Mouse (Mus musculus): Measurements from ENCODE around the gene Mrpl48. TPM values are rescaled to one million over a fixed set of nuclear protein-coding genes. Genes with fewer than 3 reads are reported as not detected.

The Mrpl48 gene
- polyA plus RNA-seq, 1 experiment from 2014 or later, result 52.2 TPM

DNA sequence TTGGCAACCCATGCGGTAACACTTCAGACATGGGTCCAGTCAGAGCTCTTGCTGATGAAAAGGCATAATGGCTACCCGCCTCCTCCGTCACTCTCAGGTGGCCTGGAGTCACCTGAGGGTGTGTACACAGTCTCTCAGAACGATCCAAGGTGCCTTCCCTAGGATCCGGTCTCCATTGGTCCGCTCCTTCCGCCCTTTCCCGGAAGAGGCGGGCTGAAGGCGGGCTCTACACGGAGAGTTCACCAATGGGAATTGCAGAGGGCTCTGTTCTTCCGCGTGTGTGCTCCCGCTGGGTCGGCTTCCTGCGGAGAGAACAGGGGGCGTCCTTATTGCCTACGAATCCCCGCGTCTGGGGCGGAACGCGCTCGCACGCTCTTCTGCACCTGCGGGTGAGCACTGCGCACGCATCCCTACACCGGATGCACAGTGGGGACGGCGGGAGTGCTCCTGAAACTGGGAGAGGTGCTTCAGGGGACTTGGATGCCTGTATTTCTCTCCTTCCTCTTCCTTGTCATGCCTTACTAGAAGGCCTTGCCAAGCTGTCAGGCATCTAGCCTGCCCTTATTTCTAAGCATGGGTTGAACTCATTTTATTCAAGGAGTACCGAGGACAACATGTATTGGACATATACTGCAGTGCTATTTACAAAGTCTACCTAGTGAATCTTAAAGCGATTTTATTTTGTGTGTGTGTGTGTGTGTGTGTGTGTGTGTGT lies 71.1 kb downstream of the Mrpl48 start, which contains the start of gene Coa4:
Gene Coa4 (plus strand): TSS at position 268 of the 715 bp plus-strand sequence.
- no peaks in the 10 kb centered on the region; the same call in 1 of the 2 replicates for H3K36me3 ChIP-seq (ENCODE audit: control insufficient read depth, insufficient read depth, low read length)
- H3K4me2 ChIP-seq (ENCODE audit: low read depth, low read length, severe bottlenecking), result peak within 1 kb of the TSS; percentile 68
- DNase-seq (ENCODE audit: low spot score) (peak; percentile 94), ATAC-seq (replicated peaks; ENCODE audit: low FRiP score) (peak; percentile 98)
- H3K4me3 ChIP-seq (ENCODE audit: low read depth, low read length), result peak within 1 kb of the TSS; percentile 71
- no peaks in the 10 kb centered on the region for H3K4me1 ChIP-seq (replicated peaks; ENCODE audit: control insufficient read depth, insufficient read depth, low read length)
- H3K27me3 ChIP-seq (ENCODE audit: control insufficient read depth, insufficient read depth, low read length), result no peaks in the 10 kb centered on the region
- H3K9ac ChIP-seq (ENCODE audit: low read length), result peak within 1 kb of the TSS; percentile 80
- H3K9me3 ChIP-seq (ENCODE audit: control insufficient read depth, low read length), result no peaks in the 10 kb centered on the region
- WGBS, result under 1% methylated on average over 33 of the region's 33 CpGs
- peak within 1 kb of the TSS; percentile 46; the same call in 1 of the 2 replicates for H3K27ac ChIP-seq (ENCODE audit: low read depth, low read length)

DNA sequence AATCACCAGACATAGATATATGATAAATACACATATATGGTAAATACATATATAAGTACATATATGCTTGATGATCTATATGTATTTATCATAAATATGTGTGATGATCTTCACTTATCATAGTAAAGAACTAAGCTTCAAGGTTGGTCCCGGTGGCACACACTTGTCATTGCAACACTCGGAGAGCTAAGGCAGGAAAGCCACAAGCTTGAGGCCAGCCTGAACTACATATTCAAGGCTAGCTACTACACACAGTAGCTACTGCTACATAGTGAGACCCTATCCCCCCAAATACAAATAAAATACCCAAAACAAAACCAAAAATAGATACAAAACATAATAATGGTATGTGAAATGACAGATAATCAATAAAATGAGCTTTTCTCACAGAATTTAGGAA lies 72.3 kb downstream of the Mrpl48 start:
- H3K4me1 ChIP-seq (replicated peaks; ENCODE audit: control insufficient read depth, insufficient read depth, low read length), result no peaks in the 10 kb centered on the region

DNA sequence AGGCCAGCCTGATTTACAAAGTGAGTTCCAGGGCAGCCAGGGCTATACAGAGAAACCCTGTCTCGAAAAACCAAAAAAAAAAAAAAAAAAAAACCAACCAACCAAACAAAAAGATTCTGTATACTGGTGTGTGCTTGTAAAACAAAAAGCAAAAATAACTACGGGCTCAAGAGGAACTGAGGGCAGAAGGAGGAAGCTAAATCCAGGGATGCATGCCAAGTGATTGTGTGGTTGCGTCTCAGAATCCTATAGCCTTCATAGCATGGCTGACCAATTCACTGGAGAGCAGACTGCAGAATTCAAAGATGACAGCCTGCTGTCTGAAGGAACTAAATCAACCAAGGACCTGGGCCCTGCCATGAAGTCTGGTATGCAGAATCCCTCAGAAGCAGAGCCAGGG lies 73.9 kb downstream of the Mrpl48 start:
- H3K4me1 ChIP-seq (replicated peaks; ENCODE audit: control insufficient read depth, insufficient read depth, low read length), result no peaks in the 10 kb centered on the region
- no peak overlapping the region for H3K4me2 ChIP-seq (ENCODE audit: low read depth, low read length, severe bottlenecking)
- ATAC-seq (replicated peaks; ENCODE audit: low FRiP score) (no peak), DNase-seq (ENCODE audit: low spot score) (no peak)
- no peak overlapping the region for H3K4me3 ChIP-seq (ENCODE audit: low read depth, low read length)
- H3K9me3 ChIP-seq (ENCODE audit: control insufficient read depth, low read length), result no peaks in the 10 kb centered on the region
- H3K27me3 ChIP-seq (ENCODE audit: control insufficient read depth, insufficient read depth, low read length), result no peaks in the 10 kb centered on the region
- H3K9ac ChIP-seq (ENCODE audit: low read length), result no peak overlapping the region
- WGBS, result 85% methylated on average over 3 of the region's 3 CpGs
- H3K27ac ChIP-seq (ENCODE audit: low read depth, low read length), result no peak overlapping the region
- H3K36me3 ChIP-seq (ENCODE audit: control insufficient read depth, insufficient read depth, low read length), result no peaks in the 10 kb centered on the region; the same call in 1 of the 2 replicates

More for the DNA sequence above, 72.3 kb downstream of the Mrpl48 start:
- Histone ChIP-seq H3K9me3 (ENCODE audit: control insufficient read depth, low read length) (no peaks in the 10 kb centered on the region), H3K27ac (ENCODE audit: low read depth, low read length) (no peak overlapping the region), H3K4me2 (ENCODE audit: low read depth, low read length, severe bottlenecking) (no peak overlapping the region), H3K9ac (ENCODE audit: low read length) (no peak overlapping the region), H3K27me3 (ENCODE audit: control insufficient read depth, insufficient read depth, low read length) (no peaks in the 10 kb centered on the region), H3K4me3 (ENCODE audit: low read depth, low read length) (no peak overlapping the region), H3K36me3 (ENCODE audit: control insufficient read depth, insufficient read depth, low read length) (no peaks in the 10 kb centered on the region; the same call in 1 of the 2 replicates)
- DNase-seq (ENCODE audit: low spot score) (no peak), ATAC-seq (replicated peaks; ENCODE audit: low FRiP score) (no peak)
- 83% methylated on average over 2 of the region's 2 CpGs for WGBS

DNA sequence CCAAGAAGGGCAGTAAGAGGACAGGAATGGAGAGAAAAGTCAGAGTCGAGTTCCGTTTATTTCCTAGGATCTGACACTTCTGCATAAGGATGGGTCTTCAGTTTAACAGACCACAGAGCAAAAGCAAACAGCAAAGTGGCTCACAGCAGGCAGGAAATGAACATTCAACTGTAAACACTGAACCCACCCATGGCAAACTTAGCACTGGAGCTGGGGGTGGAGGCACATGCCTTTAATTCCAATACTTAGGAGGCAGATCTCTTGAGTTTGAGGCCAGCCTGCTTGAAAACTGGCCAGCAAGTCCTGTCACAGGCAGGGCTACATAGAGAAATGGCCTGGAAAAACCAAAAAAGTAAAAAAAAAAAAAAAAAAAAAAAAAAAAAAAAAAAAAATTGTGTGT lies 74.6 kb downstream of the Mrpl48 start:
- DNase-seq (ENCODE audit: low spot score) (no peak), ATAC-seq (replicated peaks; ENCODE audit: low FRiP score) (no peak)
- no peak overlapping the region for H3K4me2 ChIP-seq (ENCODE audit: low read depth, low read length, severe bottlenecking)
- no peak overlapping the region for H3K9ac ChIP-seq (ENCODE audit: low read length)
- no peak overlapping the region for H3K27ac ChIP-seq (ENCODE audit: low read depth, low read length)
- H3K27me3 ChIP-seq (ENCODE audit: control insufficient read depth, insufficient read depth, low read length), result no peaks in the 10 kb centered on the region
- no peak overlapping the region for H3K4me3 ChIP-seq (ENCODE audit: low read depth, low read length)
- no peaks in the 10 kb centered on the region for H3K36me3 ChIP-seq (ENCODE audit: control insufficient read depth, insufficient read depth, low read length)
- H3K9me3 ChIP-seq (ENCODE audit: control insufficient read depth, low read length), result no peaks in the 10 kb centered on the region
- WGBS, result 83% methylated on average over 2 of the region's 2 CpGs
- H3K4me1 ChIP-seq (replicated peaks; ENCODE audit: control insufficient read depth, insufficient read depth, low read length), result no peaks in the 10 kb centered on the region

DNA sequence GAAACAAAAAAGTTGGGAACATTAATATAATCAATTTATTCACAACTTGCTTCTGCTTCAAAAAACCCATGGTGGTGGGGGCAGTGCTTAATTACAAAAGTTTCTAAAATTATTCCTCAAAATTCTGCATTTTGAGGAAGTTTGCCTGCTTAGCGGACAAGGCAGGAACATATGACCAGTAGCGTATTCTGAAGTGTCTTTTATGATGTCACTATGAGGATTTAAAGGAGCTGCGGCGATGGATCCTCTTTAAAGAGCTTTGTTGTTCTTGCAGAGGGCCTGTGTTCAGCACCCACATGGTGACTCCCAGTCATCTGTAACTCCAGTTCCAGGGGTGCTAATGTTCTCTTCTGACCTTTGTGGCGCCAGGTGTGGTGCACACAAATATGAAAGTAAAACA lies 77.3 kb downstream of the Mrpl48 start:
- WGBS, result 94% methylated on average over 5 of the region's 5 CpGs
- H3K27me3 ChIP-seq (ENCODE audit: control insufficient read depth, insufficient read depth, low read length), result no peaks in the 10 kb centered on the region
- H3K9ac ChIP-seq (ENCODE audit: low read length), result no peak overlapping the region
- DNase-seq (ENCODE audit: low spot score) (no peak), ATAC-seq (replicated peaks; ENCODE audit: low FRiP score) (no peak)
- H3K4me1 ChIP-seq (replicated peaks; ENCODE audit: control insufficient read depth, insufficient read depth, low read length), result no peaks in the 10 kb centered on the region
- H3K27ac ChIP-seq (ENCODE audit: low read depth, low read length), result no peak overlapping the region
- no peaks in the 10 kb centered on the region for H3K36me3 ChIP-seq (ENCODE audit: control insufficient read depth, insufficient read depth, low read length)
- H3K4me3 ChIP-seq (ENCODE audit: low read depth, low read length), result no peak overlapping the region
- H3K9me3 ChIP-seq (ENCODE audit: control insufficient read depth, low read length), result no peaks in the 10 kb centered on the region
- no peak overlapping the region for H3K4me2 ChIP-seq (ENCODE audit: low read depth, low read length, severe bottlenecking)

DNA sequence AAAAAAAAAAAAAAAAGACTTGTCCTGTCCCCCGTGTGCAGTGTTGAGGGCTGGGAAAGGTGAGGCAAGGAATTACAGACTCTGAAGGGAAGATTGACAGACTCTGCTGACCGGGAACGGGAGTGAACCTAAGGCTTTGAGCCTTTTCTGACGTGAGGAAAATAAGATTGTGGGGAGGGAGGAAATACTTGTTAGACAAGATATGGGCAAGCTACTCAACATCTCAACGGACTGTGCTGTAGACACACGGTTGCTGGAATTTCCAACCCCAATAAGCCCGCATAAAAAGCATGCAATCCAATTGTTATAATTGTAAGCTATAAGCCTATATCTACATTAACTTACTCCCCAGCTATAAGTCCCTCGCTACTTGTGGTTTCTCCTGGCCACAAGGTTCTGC lies 83.4 kb downstream of the Mrpl48 start:
- H3K36me3 ChIP-seq (ENCODE audit: control insufficient read depth, insufficient read depth, low read length), result no peaks in the 10 kb centered on the region
- H3K27ac ChIP-seq (ENCODE audit: low read depth, low read length), result no peak overlapping the region

DNA sequence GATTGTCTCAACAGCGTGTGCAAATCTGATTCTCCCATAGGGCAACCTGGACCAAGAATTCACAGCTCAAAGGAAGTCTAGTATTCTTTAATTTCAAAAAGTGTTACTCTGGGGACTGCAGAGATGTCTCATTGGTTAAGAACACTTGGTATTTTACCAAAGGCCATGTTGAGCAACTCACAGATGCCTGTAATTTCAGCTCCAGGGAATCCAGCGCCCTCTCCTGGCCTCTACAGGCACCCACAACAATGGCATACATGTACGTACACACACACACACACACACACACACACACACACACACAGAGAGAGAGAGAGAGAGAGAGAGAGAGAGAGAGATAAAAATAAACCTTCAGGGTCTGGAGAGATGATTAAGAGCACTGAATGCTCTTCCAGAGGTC lies 85.9 kb downstream of the Mrpl48 start:
- Histone ChIP-seq H3K4me3 (ENCODE audit: low read depth, low read length) (no peak overlapping the region), H3K4me2 (ENCODE audit: low read depth, low read length, severe bottlenecking) (no peak overlapping the region), H3K4me1 (replicated peaks; ENCODE audit: control insufficient read depth, insufficient read depth, low read length) (no peaks in the 10 kb centered on the region), H3K27ac (ENCODE audit: low read depth, low read length) (no peak overlapping the region), H3K9me3 (ENCODE audit: control insufficient read depth, low read length) (no peaks in the 10 kb centered on the region), H3K9ac (ENCODE audit: low read length) (no peak overlapping the region), H3K27me3 (ENCODE audit: control insufficient read depth, insufficient read depth, low read length) (no peaks in the 10 kb centered on the region), H3K36me3 (ENCODE audit: control insufficient read depth, insufficient read depth, low read length) (no peaks in the 10 kb centered on the region)
- no peak for ATAC-seq (replicated peaks; ENCODE audit: low FRiP score)
- 74% methylated on average over 3 of the region's 3 CpGs for WGBS
- no peak for DNase-seq (ENCODE audit: low spot score)

More for the DNA sequence above, 83.4 kb downstream of the Mrpl48 start:
- Histone ChIP-seq H3K9ac (ENCODE audit: low read length) (no peak overlapping the region), H3K9me3 (ENCODE audit: control insufficient read depth, low read length) (no peaks in the 10 kb centered on the region), H3K27me3 (ENCODE audit: control insufficient read depth, insufficient read depth, low read length) (no peaks in the 10 kb centered on the region), H3K4me1 (replicated peaks; ENCODE audit: control insufficient read depth, insufficient read depth, low read length) (no peaks in the 10 kb centered on the region), H3K4me3 (ENCODE audit: low read depth, low read length) (no peak overlapping the region), H3K4me2 (ENCODE audit: low read depth, low read length, severe bottlenecking) (no peak overlapping the region)
- no peak for ATAC-seq (replicated peaks; ENCODE audit: low FRiP score)
- no peak for DNase-seq (ENCODE audit: low spot score)
- 79% methylated on average over 8 of the region's 8 CpGs for WGBS

DNA sequence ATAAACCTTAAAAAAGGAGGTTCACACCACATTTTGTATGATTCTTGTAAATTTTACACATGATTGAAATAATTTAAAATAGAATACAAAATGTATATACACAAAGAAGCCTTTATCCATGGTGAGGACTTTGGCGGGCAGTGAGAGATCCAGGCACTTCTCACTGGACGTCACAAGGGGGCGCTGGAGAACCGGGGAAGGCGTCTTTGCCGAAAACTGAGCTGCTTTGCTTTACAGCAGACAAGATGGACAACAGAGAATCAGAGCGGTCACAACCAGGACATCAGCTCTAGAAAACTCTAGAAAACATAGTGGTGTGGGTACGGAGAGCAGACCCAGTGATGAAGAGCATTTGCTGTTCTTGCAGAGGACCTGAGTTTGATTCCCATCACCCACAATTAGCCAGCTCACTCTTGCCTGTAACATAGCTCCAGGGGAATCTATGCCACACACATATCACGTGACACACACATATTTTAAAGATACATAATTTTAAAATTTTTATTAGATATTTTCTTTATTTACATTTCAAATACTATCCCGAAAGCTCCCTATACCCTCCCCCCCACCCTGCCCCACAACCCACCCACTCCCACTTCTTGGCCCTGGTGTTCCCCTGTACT lies 87.3 kb downstream of the Mrpl48 start:
- Histone ChIP-seq H3K9ac (ENCODE audit: low read length) (no peak overlapping the region), H3K27ac (ENCODE audit: low read depth, low read length) (no peak overlapping the region), H3K4me1 (replicated peaks; ENCODE audit: control insufficient read depth, insufficient read depth, low read length) (no peaks in the 10 kb centered on the region), H3K9me3 (ENCODE audit: control insufficient read depth, low read length) (no peaks in the 10 kb centered on the region), H3K36me3 (ENCODE audit: control insufficient read depth, insufficient read depth, low read length) (no peaks in the 10 kb centered on the region), H3K4me2 (ENCODE audit: low read depth, low read length, severe bottlenecking) (no peak overlapping the region), H3K4me3 (ENCODE audit: low read depth, low read length) (no peak overlapping the region), H3K27me3 (ENCODE audit: control insufficient read depth, insufficient read depth, low read length) (no peaks in the 10 kb centered on the region)
- DNase-seq (ENCODE audit: low spot score) (peak; percentile 94), ATAC-seq (replicated peaks; ENCODE audit: low FRiP score) (peak; percentile 18; the same call in 1 of the 2 replicates)
- 26% methylated on average over 10 of the region's 10 CpGs for WGBS
